9 mouse cellular contexts compared by ENCODE assay signal in genomic region chr6:91115158-91115557, GRCm38 (mm10). TPM values are rescaled to one million over a fixed set of nuclear protein-coding genes. Genes with fewer than 3 reads are reported as not detected.
DNase-seq lines count a peak whose midpoint lies in the region; ATAC-seq and TF ChIP-seq lines count a peak whose summit lies in the region.
"Had no signal": no experiment of that assay in that cellular context is flagged by ENCODE, and none has a peak within 500 bp of the region (broad histone marks: within the 10 kb centered on the region; RNA-seq: fewer than 3 reads in every experiment).

No protein-coding gene starts in this region.

- WGBS in heart, embryonic 14.5 days: 64% methylated on average over 1 of the region's 1 CpGs
- 16% methylated on average over 1 of the region's 1 CpGs for WGBS in hindbrain, embryonic 12.5 days

- peaks cover 9 to 12% of the 10 kb centered on the region in 2 experiments for H3K4me1 ChIP-seq in heart, embryonic 14.5 days (ENCODE audit: control insufficient read depth in 2 of 2, insufficient read depth in 2 of 2, low read length in 2 of 2)
- peaks cover 66% of the 10 kb centered on the region for H3K4me1 ChIP-seq in G1E (ENCODE audit: insufficient read depth, low read depth, low read length)
- H3K4me1 ChIP-seq in hindbrain, embryonic 12.5 days: peaks cover 31% of the 10 kb centered on the region

- no peak for ATAC-seq in heart, embryonic 14.5 days (ENCODE audit: insufficient number of reproducible peaks, insufficient read depth, low FRiP score, low read depth)
- no peak for ATAC-seq in G1E (ENCODE audit: extremely low read depth, insufficient number of reproducible peaks, low FRiP score, poor library complexity, severe bottlenecking)
- no peak for ATAC-seq in hindbrain, embryonic 12.5 days (ENCODE audit: low FRiP score)
- ATAC-seq in megakaryocyte-erythroid progenitor cell, adult 5-6 weeks (replicated peaks; ENCODE audit: low FRiP score, low TSS enrichment, poor library complexity, severe bottlenecking): no peak

- no peak for DNase-seq in heart, adult 8-10 months (ENCODE audit: low spot score)
- no peak for DNase-seq in G1E (ENCODE audit: low spot score)
- peak; percentile 56 for DNase-seq in lung, postnatal 25 days (ENCODE audit: low spot score)
- no peak for DNase-seq in ovary, postnatal 10 days (ENCODE audit: low spot score)
- DNase-seq in thymus, adult 18-20 months: no peak
- DNase-seq: right cerebral cortex, postnatal 14 days had no signal

- H3K9ac ChIP-seq in heart, embryonic 14.5 days (ENCODE audit: low read length): no peak overlapping the region; the same call in 1 of the 2 replicates
- H3K9ac ChIP-seq in hindbrain, embryonic 12.5 days: no peak overlapping the region

- peak overlapping the region; percentile 99 for H3K4me2 ChIP-seq in heart, embryonic 14.5 days (ENCODE audit: low read length)
- peak overlapping the region; percentile 96 for H3K4me2 ChIP-seq in hindbrain, embryonic 12.5 days (replicated peaks)

- H3K4me3 ChIP-seq in heart, embryonic 14.5 days (ENCODE audit: control insufficient read depth in 1 of 2, insufficient read depth in 1 of 2, low read depth in 1 of 2, low read length in 2 of 2): no peak overlapping the region
- H3K4me3 ChIP-seq in G1E (ENCODE audit: low read depth, low read length): peak overlapping the region; percentile 87; the same call in 1 of the 2 replicates
- H3K4me3 ChIP-seq in hindbrain, embryonic 12.5 days: no peak overlapping the region; the same call in 1 of the 2 replicates

- TF ChIP-seq CTCF in G1E (IDR thresholded peaks at IDR 0.05; ENCODE audit: low read depth, low read length): no peak

- no peaks in the 10 kb centered on the region for H3K27me3 ChIP-seq in heart, embryonic 14.5 days (ENCODE audit: control insufficient read depth, insufficient read depth, low read length)
- H3K27me3 ChIP-seq in G1E (ENCODE audit: insufficient read depth, low read length): peaks cover 2% of the 10 kb centered on the region; the same call in 1 of the 2 replicates
- no peaks in the 10 kb centered on the region for H3K27me3 ChIP-seq in hindbrain, embryonic 12.5 days

- H3K27ac ChIP-seq in heart, embryonic 14.5 days (replicated peaks in 1 of 2; ENCODE audit: control insufficient read depth in 1 of 2, insufficient read depth in 1 of 2, low read depth in 2 of 2, low read length in 2 of 2): 0 out of 4 replicates have a peak overlapping the region, but pooled peaks of 1 of the 2 experiments have one; percentile 6
- H3K27ac ChIP-seq in hindbrain, embryonic 12.5 days: no peak overlapping the region

- no peaks in the 10 kb centered on the region for H3K9me3 ChIP-seq in heart, embryonic 14.5 days (ENCODE audit: control insufficient read depth, low read length)
- H3K9me3 ChIP-seq in G1E (replicated peaks): no peaks in the 10 kb centered on the region
- H3K9me3 ChIP-seq in hindbrain, embryonic 12.5 days (replicated peaks): no peaks in the 10 kb centered on the region

- H3K36me3 ChIP-seq in heart, embryonic 14.5 days (ENCODE audit: control insufficient read depth, insufficient read depth, low read length): no peaks in the 10 kb centered on the region
- peaks cover 28% of the 10 kb centered on the region for H3K36me3 ChIP-seq in G1E (replicated peaks)
- no peaks in the 10 kb centered on the region for H3K36me3 ChIP-seq in hindbrain, embryonic 12.5 days

RNA-seq across cellular contexts. Expression of gene Nup210, which starts 1.5 kb away (rescaled TPM):
- polyA plus RNA-seq in heart, embryonic 14.5 days (2014; fragmentation: Nextera tagmentation; extraction: Ambion mirVana): 6.3 and 7.1 TPM in 2 replicates
- total RNA-seq in heart, adult 8-10 months (2022): 1 to 10 TPM; 2.9 to 5.5 (median 3.2) TPM
- total RNA-seq in G1E (2014; fragmentation: Nextera tagmentation) (97.7 and 114 TPM in 2 replicates), G1E (2017) (29.7 and 34.6 TPM in 2 replicates)
- polyA plus RNA-seq in G1E (2012): 44.3 and 90.0 TPM in 2 replicates
- polyA plus RNA-seq in hindbrain, embryonic 12.5 days (2016; fragmentation: Nextera tagmentation; extraction: Ambion mirVana): 19.1 and 19.8 TPM in 2 replicates
- total RNA-seq in megakaryocyte-erythroid progenitor cell, adult 5-6 weeks (2014; fragmentation: Nextera tagmentation): 135 and 191 TPM in 2 replicates
- 76.4 and 185 TPM in 2 replicates for total RNA-seq in megakaryocyte-erythroid progenitor cell, adult 5-6 weeks (2017)

RNA-seq across cellular contexts. Expression of gene Hdac11, which starts 41.3 kb away (rescaled TPM):
- polyA plus RNA-seq in heart, embryonic 14.5 days (2014; fragmentation: Nextera tagmentation; extraction: Ambion mirVana): 11.4 and 12.7 TPM in 2 replicates
- total RNA-seq in heart, adult 8-10 months (2022): 10 to 100 TPM; 20.1 to 24.7 (median 23.3) TPM
- 1.4 and 2.9 TPM in 2 replicates for total RNA-seq in G1E (2014; fragmentation: Nextera tagmentation)
- 0.52 and 1.4 TPM in 2 replicates for total RNA-seq in G1E (2017)
- 0.54 and 0.74 TPM in 2 replicates for polyA plus RNA-seq in G1E (2012)
- 18.8 and 23.2 TPM in 2 replicates for polyA plus RNA-seq in hindbrain, embryonic 12.5 days (2016; fragmentation: Nextera tagmentation; extraction: Ambion mirVana)
- 2.1 and 8.1 TPM in 2 replicates for total RNA-seq in megakaryocyte-erythroid progenitor cell, adult 5-6 weeks (2014; fragmentation: Nextera tagmentation)
- 0.99 and 1.0 TPM in 2 replicates for total RNA-seq in megakaryocyte-erythroid progenitor cell, adult 5-6 weeks (2017)

Comparison
In these comparisons a context has a peak if more than half of its experiments do, and no peak if none do; other contexts are left out.
1. RNA of gene Nup210, which starts 1.5 kb away (total RNA-seq): 76.4 to 191 TPM in megakaryocyte-erythroid progenitor cell, adult 5-6 weeks and 29.7 to 114 TPM in G1E; 2.9 to 5.5 TPM in heart, adult 8-10 months; every median in the first group is over 4 times any median in the second.